Mouse (Mus musculus) neural tube, embryonic 14.5 days (tissue): ENCODE data around the gene Vps45. TPM values are rescaled to one million over a fixed set of nuclear protein-coding genes. Genes with fewer than 3 reads are reported as not detected.

Source experiments
- ATAC-seq: fragments of 200-750 bp; cut with Nextera tagmentation; 2 replicates; pipeline ENCODE4 v1.8.0; 2017; ENCODE audit warnings: low read depth, mild to moderate bottlenecking, moderate TSS enrichment, moderate library complexity
- H3K27ac ChIP-seq: fragments of 300-500 bp; sonication (generic); 2 replicates; pipeline ENCODE4 v1.5.1; 2014; ENCODE audit warnings: low read depth, mild to moderate bottlenecking, control low read depth, low read length, moderate library complexity, mixed read lengths
- H3K27me3 ChIP-seq: fragments of 300-500 bp; sonication (generic); 2 replicates; pipeline ENCODE4 v1.6.1; 2014; ENCODE audit warnings: low read length; ENCODE audit not compliant: control insufficient read depth, insufficient read depth
- H3K36me3 ChIP-seq: fragments of 300-500 bp; sonication (generic); 2 replicates; pipeline ENCODE4 v1.6.1; 2014; ENCODE audit warnings: low read length, mixed read lengths; ENCODE audit not compliant: control insufficient read depth, insufficient read depth
- H3K4me1 ChIP-seq: fragments of 300-500 bp; sonication (generic); 2 replicates; pipeline ENCODE4 v1.6.1; 2014; ENCODE audit warnings: low read length; ENCODE audit not compliant: control insufficient read depth, insufficient read depth
- H3K4me2 ChIP-seq: fragments of 300-500 bp; sonication (generic); 2 replicates; pipeline ENCODE4 v1.6.1; 2014; ENCODE audit warnings: mild to moderate bottlenecking, low read depth, low read length, control low read depth
- H3K4me3 ChIP-seq: fragments of 300-500 bp; sonication (generic); 2 replicates; pipeline ENCODE4 v1.5.1; 2014; ENCODE audit warnings: low read depth, low read length, control low read depth, mixed read lengths
- H3K9ac ChIP-seq: fragments of 300-500 bp; sonication (generic); replicated peaks from 2 replicates; pipeline ENCODE4 v1.6.1; 2014; ENCODE audit warnings: low read depth, mild to moderate bottlenecking, control low read depth, low read length, mixed read lengths
- H3K9me3 ChIP-seq: fragments of 300-500 bp; sonication (generic); 2 replicates; pipeline ENCODE4 v1.6.1; 2016; ENCODE audit warnings: low read length; ENCODE audit not compliant: control insufficient read depth
- WGBS: fragments of 180-500 bp; shearing (Covaris S2); extraction: QIAGEN DNeasy Blood & Tissue Kit; methylation state at CpG from one replicate; pipeline ENCODE4 v1.1.7; 2014; 5-methylcytosine and 5-hydroxymethylcytosine counted together
- polyA plus RNA-seq: library from polyadenylated mRNA; unstranded; fragments of >200 nt; fragmentation: Nextera tagmentation; extraction: Ambion mirVana; gene quantifications from 2 replicates; pipeline ENCODE4 v1.2.1, GENCODE M21; 2014

Gene Vps45
- polyA plus RNA-seq, 1 experiment from 2014 or later = 45.6 TPM

DNA sequence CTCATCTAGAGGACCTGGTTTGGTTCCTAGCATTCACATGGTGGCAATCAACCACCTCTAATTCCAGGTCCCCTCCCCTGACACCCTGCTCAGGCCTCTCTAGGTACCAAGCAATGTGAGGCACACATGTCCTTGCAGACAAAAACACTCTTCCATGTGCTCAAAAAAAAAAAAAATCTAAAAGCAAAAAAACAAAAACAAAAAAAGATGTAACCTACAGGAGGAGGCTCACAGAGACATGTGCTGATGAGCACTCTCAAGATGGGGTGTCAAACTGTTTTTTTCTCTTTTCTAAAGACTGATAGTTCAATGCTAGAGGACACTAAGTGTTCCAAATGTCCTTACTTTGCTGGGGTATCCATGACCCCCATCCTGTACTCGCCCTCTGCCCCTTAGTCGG lies 23.8 kb upstream of the Vps45 start:
- Histone ChIP-seq H3K9me3 (no peaks in the 10 kb centered on the region), H3K4me3 (no peak overlapping the region), H3K36me3 (no peaks in the 10 kb centered on the region), H3K4me1 (no peaks in the 10 kb centered on the region), H3K27ac (no peak overlapping the region), H3K27me3 (no peaks in the 10 kb centered on the region), H3K9ac (no peak overlapping the region), H3K4me2 (no peak overlapping the region)
- 94% methylated on average over 2 of the region's 2 CpGs for WGBS
- no peak for ATAC-seq

DNA sequence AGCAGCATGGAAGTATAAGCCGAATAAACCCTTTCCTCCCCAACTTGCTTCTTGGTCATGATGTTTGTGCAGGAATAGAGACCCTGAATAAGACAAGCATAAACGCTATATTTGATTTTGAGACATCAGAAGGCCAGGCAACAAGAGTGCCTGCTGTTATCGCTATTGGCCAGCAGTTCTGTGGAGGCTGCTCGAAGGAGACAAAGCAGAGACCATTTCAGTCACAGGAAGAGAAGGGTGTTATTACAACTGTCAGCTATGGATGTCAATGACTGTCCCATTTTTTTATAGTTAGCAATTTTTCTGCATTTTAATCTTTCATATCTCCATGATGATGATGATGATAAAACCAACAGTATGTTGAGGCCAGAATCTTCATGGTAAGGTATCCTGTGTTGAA lies 23.4 kb upstream of the Vps45 start:
- 93% methylated on average over 4 of the region's 4 CpGs for WGBS
- H3K27ac ChIP-seq = no peak overlapping the region
- H3K4me2 ChIP-seq = no peak overlapping the region
- H3K9ac ChIP-seq = no peak overlapping the region
- no peaks in the 10 kb centered on the region for H3K9me3 ChIP-seq
- no peaks in the 10 kb centered on the region for H3K27me3 ChIP-seq
- no peaks in the 10 kb centered on the region for H3K36me3 ChIP-seq
- no peak for ATAC-seq
- H3K4me1 ChIP-seq = no peaks in the 10 kb centered on the region
- no peak overlapping the region for H3K4me3 ChIP-seq

DNA sequence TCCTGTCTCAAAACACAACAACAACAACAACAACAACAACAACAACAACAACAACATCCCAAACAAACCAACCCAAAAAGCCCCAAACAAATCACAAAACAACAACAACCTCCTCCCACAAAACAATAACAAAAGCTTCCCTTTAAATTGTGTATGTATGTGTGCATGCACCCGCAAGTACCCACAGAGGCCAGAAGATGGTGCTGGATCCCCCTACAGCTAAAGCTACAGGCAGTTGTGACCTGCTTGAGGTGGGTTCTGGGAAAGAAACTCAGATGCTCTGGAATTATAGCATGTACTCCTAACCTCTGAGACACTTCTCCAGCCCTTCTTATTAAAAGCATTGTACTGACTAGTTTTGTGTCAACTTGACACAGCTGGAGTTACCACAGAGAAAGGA lies 22.7 kb upstream of the Vps45 start:
- H3K27ac ChIP-seq = no peak overlapping the region
- H3K4me2 ChIP-seq = no peak overlapping the region
- no peak overlapping the region for H3K9ac ChIP-seq
- H3K4me3 ChIP-seq = no peak overlapping the region
- no peaks in the 10 kb centered on the region for H3K36me3 ChIP-seq
- no peaks in the 10 kb centered on the region for H3K4me1 ChIP-seq
- H3K9me3 ChIP-seq = no peaks in the 10 kb centered on the region
- 62% methylated on average over 1 of the region's 1 CpGs for WGBS
- no peak for ATAC-seq
- no peaks in the 10 kb centered on the region for H3K27me3 ChIP-seq

DNA sequence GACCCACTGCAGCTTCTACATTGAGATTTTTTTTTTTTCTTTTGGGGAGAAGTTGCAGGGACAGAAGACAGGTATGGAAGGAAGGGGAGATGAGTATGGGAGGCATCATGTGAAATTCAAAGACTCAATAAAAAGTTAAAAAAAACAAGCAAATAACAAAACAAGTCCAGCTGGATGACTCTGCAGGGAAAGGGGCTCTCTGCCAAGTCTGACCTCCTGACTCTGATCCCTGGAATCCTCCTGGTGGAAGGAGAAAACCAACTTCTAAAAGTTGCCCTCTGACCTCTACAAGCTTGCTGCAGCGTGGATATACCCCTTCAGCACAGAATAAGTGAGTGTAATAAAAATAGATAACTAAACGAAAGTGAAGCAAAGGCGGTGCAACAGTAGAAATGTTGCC lies 20.4 kb upstream of the Vps45 start:
- no peak overlapping the region for H3K9ac ChIP-seq
- no peak for ATAC-seq
- H3K27me3 ChIP-seq = no peaks in the 10 kb centered on the region
- H3K4me3 ChIP-seq = no peak overlapping the region
- H3K4me2 ChIP-seq = no peak overlapping the region
- no peaks in the 10 kb centered on the region for H3K36me3 ChIP-seq
- H3K9me3 ChIP-seq = no peaks in the 10 kb centered on the region
- H3K27ac ChIP-seq = no peak overlapping the region
- 67% methylated on average over 3 of the region's 3 CpGs for WGBS
- no peaks in the 10 kb centered on the region for H3K4me1 ChIP-seq

DNA sequence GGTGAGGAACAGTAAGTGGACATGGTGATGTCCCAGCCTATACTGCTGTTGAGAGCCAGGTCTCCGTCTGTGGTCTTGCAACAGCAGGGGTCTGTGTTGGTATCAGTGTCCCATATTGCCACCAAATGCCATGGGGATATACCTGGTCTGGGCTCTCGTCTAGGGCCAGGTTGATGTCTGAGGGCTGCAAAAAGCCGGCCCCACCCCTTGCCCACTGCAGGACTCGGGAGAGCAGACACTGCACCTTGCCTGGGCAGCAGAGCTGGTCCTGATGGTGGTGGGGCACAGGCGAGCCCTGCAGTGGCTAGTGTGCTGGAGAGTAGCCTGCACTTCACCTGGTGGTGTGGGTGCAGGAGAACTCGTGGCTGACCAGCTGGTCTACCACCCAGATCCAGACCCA lies 19.8 kb upstream of the Vps45 start:
- no peak for ATAC-seq
- Histone ChIP-seq H3K4me2 (no peak overlapping the region), H3K4me3 (no peak overlapping the region), H3K27ac (no peak overlapping the region), H3K27me3 (no peaks in the 10 kb centered on the region), H3K4me1 (no peaks in the 10 kb centered on the region), H3K9ac (no peak overlapping the region), H3K36me3 (no peaks in the 10 kb centered on the region), H3K9me3 (no peaks in the 10 kb centered on the region)
- 77% methylated on average over 6 of the region's 6 CpGs for WGBS

DNA sequence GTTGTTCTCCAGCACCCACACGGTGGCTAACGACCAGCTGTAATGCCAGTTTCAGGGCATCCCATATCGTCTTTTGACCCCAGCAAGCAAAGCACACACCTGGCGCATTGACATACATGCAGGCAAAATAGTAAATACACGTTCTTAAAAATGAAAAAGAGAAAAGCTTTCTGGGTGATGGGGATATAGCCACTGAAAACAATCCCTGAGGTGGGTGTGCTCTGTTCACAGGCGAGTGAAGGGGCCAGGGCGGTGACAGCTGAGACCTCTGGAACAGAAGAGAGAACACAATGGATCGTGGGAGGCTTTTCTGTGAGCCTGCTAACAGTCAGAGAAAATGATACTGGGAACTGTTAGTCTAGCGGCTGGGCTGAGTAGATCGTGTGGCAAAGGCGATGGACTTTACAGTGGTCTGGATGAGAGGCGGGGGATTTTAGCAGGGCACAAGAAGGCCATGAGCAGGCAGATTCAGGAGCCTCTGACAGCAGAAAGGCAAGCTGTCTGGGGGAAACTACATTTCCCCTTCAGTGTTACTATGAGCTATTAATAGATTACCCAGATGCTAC lies 14.7 kb upstream of the Vps45 start:
- Histone ChIP-seq H3K36me3 (no peaks in the 10 kb centered on the region), H3K27me3 (no peaks in the 10 kb centered on the region), H3K27ac (no peak overlapping the region), H3K9ac (no peak overlapping the region), H3K4me2 (no peak overlapping the region), H3K4me1 (no peaks in the 10 kb centered on the region), H3K9me3 (no peaks in the 10 kb centered on the region), H3K4me3 (no peak overlapping the region)
- WGBS = 65% methylated on average over 12 of the region's 12 CpGs
- ATAC-seq = no peak

DNA sequence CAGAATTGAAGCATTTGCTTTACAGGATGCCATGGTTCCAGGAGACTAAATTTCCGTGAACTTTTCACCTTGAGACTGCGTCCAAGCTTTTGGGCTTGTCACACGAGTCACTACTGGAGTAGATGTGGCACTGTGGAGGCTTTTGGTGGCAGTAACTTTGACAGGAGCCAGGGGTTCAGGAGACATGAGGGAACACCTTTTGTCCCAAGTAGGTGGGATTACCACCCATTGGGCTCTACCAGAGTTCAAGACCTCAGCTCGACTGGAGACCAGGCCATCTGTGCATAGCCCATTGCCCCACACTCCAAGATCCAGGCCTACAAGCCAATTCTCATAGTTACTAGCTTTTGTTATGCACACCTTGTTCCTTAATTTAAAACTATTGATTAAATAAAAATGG lies 12.0 kb upstream of the Vps45 start:
- WGBS = 84% methylated on average over 4 of the region's 4 CpGs
- H3K36me3 ChIP-seq = no peaks in the 10 kb centered on the region
- no peak overlapping the region for H3K27ac ChIP-seq
- no peak overlapping the region for H3K4me3 ChIP-seq
- no peak overlapping the region for H3K9ac ChIP-seq
- no peak for ATAC-seq
- no peaks in the 10 kb centered on the region for H3K4me1 ChIP-seq
- no peaks in the 10 kb centered on the region for H3K27me3 ChIP-seq
- H3K4me2 ChIP-seq = no peak overlapping the region
- no peaks in the 10 kb centered on the region for H3K9me3 ChIP-seq

DNA sequence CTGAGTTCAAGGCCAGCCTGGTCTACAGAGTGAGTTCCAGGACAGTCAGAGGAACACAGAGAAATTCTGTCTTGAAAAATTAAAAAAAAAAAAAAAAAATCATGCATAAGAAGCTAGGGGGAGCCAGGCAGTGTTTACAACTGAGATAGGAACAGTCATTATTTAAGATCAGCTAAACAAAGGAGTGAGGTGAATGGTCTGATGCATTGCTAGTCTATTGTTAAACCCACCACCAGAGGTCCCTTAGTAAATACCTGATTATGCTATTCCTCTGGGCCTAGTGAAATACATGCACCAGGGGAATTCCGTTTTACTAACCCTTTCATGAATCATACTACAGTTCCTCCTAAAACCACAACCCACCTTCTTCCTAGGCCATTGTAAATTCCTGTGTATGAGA lies 11.3 kb upstream of the Vps45 start:
- Histone ChIP-seq H3K4me2 (no peak overlapping the region), H3K27me3 (no peaks in the 10 kb centered on the region), H3K4me3 (no peak overlapping the region), H3K9me3 (no peaks in the 10 kb centered on the region), H3K4me1 (no peaks in the 10 kb centered on the region), H3K36me3 (no peaks in the 10 kb centered on the region), H3K9ac (no peak overlapping the region), H3K27ac (no peak overlapping the region)
- 61% methylated on average over 1 of the region's 1 CpGs for WGBS
- no peak for ATAC-seq

DNA sequence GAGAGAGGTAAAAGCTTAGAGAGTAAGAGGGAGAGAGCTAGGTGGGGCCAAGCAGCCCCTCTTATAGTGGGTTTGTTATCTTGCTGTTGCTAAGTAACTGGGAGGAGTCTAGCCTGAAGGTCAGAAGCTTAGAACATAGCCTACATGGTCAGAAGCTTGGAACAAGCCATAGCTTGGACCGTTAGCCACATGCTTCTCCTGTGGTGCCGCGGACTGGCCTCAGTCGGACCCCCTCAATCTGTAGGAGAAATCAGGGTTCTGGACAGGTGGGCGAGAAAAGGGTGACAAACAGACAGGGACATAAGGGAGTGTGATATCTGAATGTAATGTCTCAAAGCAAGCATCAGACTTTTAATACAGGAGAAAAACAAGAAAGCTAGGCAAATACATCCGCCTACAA lies 10.8 kb upstream of the Vps45 start:
- WGBS = 97% methylated on average over 6 of the region's 6 CpGs
- H3K4me2 ChIP-seq = no peak overlapping the region
- H3K27me3 ChIP-seq = no peaks in the 10 kb centered on the region
- H3K4me1 ChIP-seq = no peaks in the 10 kb centered on the region
- no peak overlapping the region for H3K27ac ChIP-seq
- no peak for ATAC-seq
- H3K36me3 ChIP-seq = no peaks in the 10 kb centered on the region
- no peaks in the 10 kb centered on the region for H3K9me3 ChIP-seq
- no peak overlapping the region for H3K9ac ChIP-seq
- no peak overlapping the region for H3K4me3 ChIP-seq

DNA sequence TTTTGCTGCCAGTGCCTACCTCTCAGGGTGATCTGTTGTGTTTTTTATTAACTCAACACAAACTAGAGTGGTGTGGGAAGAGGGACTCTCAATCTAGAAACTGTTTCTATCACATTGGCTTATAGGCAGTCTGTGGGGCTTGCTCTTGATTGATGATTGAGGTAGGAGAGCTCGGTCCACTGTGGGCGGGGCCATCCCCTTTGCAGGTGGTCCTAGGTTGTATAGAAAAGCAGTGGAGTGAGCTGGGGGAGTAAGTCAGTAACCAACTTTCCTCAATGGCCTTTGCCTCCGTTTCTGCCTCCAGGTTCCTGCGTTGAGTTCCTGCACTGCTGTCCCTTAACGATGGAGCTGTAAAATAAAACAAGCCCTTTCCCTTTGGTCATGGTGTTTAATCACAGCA lies 8.5 kb upstream of the Vps45 start:
- no peak for ATAC-seq
- no peak overlapping the region for H3K27ac ChIP-seq
- 35% methylated on average over 5 of the region's 5 CpGs for WGBS

More for the DNA sequence above, 8.5 kb upstream of the Vps45 start:
- no peak overlapping the region for H3K9ac ChIP-seq
- no peaks in the 10 kb centered on the region for H3K36me3 ChIP-seq
- H3K4me2 ChIP-seq = no peak overlapping the region
- H3K4me3 ChIP-seq = no peak overlapping the region
- H3K27me3 ChIP-seq = no peaks in the 10 kb centered on the region
- no peaks in the 10 kb centered on the region for H3K4me1 ChIP-seq
- no peaks in the 10 kb centered on the region for H3K9me3 ChIP-seq
